Mouse (Mus musculus): ENCODE results near the gene Nkx6-1.

DNA sequence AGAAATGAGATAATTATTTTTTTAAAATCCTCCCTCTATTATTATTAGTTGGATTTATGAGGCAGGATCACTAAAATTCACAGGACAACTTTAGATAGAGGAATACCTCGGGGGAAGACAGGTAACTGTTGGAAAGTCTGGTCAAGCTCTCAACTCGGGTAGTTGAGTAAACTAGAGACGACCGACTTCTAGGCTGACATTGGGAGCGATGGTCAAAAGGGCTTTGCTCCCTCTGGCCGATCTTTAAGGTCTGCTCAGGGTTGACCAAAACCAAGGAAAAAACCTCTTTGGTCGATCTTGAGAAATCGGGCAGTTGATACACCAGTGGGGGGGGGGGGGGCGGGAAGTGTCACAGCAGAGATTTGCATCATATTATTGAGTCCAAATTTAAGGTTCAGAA, 1.3 kb upstream of the Nkx6-1 start:
- TF ChIP-seq CTCF (IDR thresholded peaks at IDR 0.05; ENCODE audit: low read depth, low read length) (no peak), GATA1 (IDR thresholded peaks at IDR 0.05; ENCODE audit: borderline replicate concordance, low read length) (no peak)
